Mouse (Mus musculus) embryo, embryonic 10.5 days (tissue): Measurements from ENCODE around the gene Vsnl1.

Experiments
- DNase-seq: peaks from one replicate; pipeline ENCODE4 v3.0.0-alpha.2; 2015; ENCODE audit warnings: low spot score

The Vsnl1 gene

DNA sequence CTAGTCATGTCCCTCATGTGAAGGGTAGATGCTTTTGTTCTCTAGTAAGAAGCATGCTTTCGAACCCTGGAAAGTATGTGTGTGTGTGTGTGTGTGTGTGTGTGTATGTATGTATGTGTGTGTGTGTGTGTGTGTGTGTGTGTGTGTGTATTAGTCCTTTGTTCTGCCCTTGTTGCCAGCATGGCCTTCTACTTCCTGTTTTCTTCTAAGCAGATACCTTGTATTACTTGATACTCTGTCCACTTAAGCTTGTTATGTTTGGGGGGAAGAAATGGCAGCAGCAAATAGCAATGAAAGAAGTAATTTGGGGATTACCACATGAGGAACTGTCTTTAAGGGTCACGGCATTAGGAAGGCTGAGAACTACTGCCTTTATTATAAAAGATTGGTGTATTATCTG, 159.8 kb downstream of the Vsnl1 start:
- DNase-seq: no peak
